Mouse (Mus musculus): ENCODE measurements at regions not wholly inside any gene's neighbourhood (a gene's known extent, or its start where the extent isn't known, plus 50 kb on each side); places are given as distances from the start of the nearest gene placed in this dataset.

DNA sequence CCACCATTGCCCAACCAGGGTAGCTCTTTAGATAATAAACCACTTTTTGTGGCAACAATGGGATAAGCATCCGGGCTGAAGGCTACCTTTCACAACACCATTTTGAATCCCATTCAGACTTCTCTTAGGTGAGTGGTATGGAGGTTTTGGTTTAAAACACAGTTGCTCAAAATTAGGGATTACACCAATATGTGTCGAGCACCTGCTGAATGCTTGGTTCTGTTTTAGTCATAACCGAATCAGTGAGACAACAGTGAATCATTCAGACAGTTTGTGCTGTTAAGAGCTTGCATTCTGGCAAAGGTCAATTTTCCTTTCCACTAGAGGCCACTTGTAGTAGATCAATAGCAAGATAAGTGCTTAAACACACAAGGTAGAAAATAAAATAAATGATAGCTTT is 561.2 kb upstream of the Gm9747 start:
- WGBS = 74% methylated on average over 3 of the region's 3 CpGs
- DNase-seq (ENCODE audit: low spot score) = no peak
- no peaks in the 10 kb centered on the region for H3K36me3 ChIP-seq
- no peak overlapping the region for H3K4me3 ChIP-seq
- no peak overlapping the region for H3K27ac ChIP-seq
- no peaks in the 10 kb centered on the region for H3K27me3 ChIP-seq (ENCODE audit: insufficient read depth, poor library complexity, severe bottlenecking)
- H3K4me1 ChIP-seq = no peaks in the 10 kb centered on the region
- H3K9me3 ChIP-seq = no peaks in the 10 kb centered on the region

DNA sequence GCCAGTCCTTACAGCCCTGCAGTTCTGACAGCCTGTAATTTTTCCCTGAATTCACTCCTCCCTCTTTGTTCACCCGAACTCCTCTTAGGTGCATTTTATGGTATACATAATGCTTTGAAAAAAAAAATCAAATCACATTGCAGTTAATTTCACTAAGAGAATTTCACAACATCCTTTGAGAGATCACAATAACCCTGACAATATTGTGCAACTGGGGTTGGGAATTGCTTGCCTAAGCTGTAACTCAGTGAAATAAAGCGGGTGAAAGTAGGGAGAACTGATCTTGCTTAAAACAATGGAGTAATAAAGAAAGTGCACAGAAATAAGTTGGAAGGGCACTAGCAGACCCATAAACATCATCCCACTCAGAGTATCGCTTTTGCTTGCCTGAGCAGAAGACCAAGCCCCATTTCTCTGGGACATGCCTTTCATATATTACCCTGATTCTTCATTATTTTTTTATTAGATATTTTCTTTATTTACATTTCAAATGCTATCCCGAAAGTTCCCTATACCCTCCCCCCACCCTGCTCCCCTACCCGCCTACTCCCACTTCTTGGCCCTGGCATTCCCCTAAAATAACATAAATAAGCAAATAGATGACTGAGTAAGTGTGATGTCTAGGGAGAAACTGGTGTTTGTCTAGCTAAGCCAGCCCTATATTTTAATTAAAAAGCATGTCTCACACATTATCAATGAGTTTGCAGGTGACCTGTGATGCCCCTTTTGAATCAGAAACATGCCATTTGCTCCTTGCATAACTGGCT is 557.2 kb upstream of the Gm9747 start:
- Histone ChIP-seq H3K4me3 (no peak overlapping the region), H3K4me1 (no peaks in the 10 kb centered on the region), H3K36me3 (no peaks in the 10 kb centered on the region), H3K27ac (no peak overlapping the region), H3K9me3 (no peaks in the 10 kb centered on the region), H3K27me3 (ENCODE audit: insufficient read depth, poor library complexity, severe bottlenecking) (no peaks in the 10 kb centered on the region)
- no peak for DNase-seq (ENCODE audit: low spot score)
- 82% methylated on average over 5 of the region's 5 CpGs for WGBS

DNA sequence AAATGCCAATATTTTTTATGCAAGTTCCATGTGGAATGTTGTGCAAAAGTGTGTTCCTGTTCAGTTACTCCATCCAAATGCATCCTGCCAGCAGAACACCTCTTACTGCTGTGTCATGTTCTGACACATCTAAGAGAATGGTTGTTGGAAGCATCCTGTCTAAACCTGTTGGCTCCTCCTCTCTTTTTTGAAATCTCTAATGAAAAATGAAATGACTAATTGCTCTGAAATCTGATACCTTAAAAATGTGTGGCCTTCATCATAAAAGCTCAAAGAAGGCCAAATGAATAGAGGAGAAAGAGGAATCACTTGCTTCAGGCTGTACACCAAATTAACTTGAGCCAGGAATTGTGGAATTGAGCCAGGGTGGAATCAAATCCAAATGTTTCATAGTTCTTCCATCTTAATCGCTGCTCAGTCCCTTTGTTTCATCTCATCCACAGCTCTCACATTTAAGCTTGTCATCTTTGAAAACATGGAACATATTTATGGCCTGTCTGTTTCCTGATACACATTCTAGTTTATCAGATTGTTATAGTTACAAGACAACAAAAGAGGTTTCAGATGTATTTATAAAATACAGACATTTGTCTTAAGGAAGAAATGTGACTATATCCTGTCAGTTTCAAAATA is 555.0 kb upstream of the Gm9747 start:
- 80% methylated on average over 1 of the region's 1 CpGs for WGBS
- H3K27ac ChIP-seq = no peak overlapping the region
- no peak overlapping the region for H3K4me3 ChIP-seq
- H3K27me3 ChIP-seq (ENCODE audit: insufficient read depth, poor library complexity, severe bottlenecking) = no peaks in the 10 kb centered on the region
- no peak for DNase-seq (ENCODE audit: low spot score)
- no peaks in the 10 kb centered on the region for H3K9me3 ChIP-seq
- no peaks in the 10 kb centered on the region for H3K4me1 ChIP-seq
- no peaks in the 10 kb centered on the region for H3K36me3 ChIP-seq

DNA sequence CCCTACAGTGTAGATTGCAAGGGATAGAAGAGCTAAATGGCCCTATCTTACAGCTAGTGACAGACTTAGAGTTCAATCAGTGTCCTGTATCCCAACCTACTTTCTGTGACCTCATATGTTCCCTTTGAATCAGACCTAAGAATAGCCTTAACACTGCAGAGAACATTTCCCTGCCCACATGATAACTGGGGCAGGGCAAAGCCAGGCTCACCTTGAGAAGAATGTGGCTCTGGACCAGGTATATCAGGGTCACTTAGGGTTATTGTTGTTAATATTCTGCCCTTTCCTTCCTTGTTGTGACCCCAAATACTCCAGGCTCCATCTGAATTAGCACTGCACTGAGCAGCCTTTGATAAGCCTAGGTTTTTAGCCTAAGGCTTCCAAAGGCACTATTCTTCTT is 536.8 kb upstream of the Gm9747 start:
- Histone ChIP-seq H3K4me3 (no peak overlapping the region), H3K27me3 (ENCODE audit: insufficient read depth, poor library complexity, severe bottlenecking) (no peaks in the 10 kb centered on the region), H3K36me3 (no peaks in the 10 kb centered on the region), H3K9me3 (no peaks in the 10 kb centered on the region), H3K27ac (no peak overlapping the region), H3K4me1 (no peaks in the 10 kb centered on the region)
- no peak for DNase-seq (ENCODE audit: low spot score)

DNA sequence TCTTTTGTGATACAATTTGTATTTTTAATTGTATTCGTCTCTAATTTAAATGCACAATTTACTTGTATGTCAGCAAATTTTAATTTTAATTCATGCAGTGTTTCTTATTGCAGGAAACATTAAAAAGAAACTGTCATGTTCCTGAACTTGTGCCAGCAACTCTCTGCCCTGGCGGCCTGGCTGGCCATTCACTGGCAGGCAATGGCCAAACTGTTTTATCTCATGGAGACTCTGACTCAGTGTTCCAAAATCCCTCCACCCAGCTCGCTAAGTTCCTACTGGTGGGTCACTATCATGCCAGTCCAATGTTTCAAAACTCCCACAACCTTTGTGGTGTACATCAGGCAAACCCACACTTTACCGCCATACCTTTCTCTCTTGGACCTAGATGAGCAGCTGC is 523.7 kb upstream of the Gm9747 start:
- WGBS = 82% methylated on average over 4 of the region's 4 CpGs
- Histone ChIP-seq H3K4me3 (no peak overlapping the region), H3K36me3 (no peaks in the 10 kb centered on the region), H3K27me3 (ENCODE audit: insufficient read depth, poor library complexity, severe bottlenecking) (no peaks in the 10 kb centered on the region), H3K4me1 (no peaks in the 10 kb centered on the region), H3K9me3 (no peaks in the 10 kb centered on the region), H3K27ac (no peak overlapping the region)
- DNase-seq (ENCODE audit: low spot score) = no peak

DNA sequence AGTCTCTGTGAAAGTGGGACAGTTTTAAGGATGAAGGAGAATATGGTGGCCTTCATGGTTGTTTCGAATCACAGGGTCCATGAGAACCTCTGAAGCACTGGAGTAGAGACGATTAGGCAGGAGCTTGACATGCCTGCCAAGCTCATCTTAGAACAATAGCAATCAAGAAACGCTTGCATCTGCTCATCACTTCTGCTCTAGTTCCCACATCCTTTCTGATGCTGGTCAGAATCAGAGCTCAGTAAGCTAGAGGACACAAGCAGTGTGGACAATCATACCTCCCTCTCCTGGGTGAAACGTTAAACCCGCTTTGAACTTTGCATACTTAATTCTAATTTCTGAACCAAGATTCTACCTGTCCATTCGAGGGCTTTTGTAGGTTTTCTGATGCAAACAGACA is 515.8 kb upstream of the Gm9747 start:
- Histone ChIP-seq H3K4me3 (no peak overlapping the region), H3K36me3 (no peaks in the 10 kb centered on the region), H3K27me3 (ENCODE audit: insufficient read depth, poor library complexity, severe bottlenecking) (no peaks in the 10 kb centered on the region), H3K4me1 (peaks cover 5% of the 10 kb centered on the region), H3K27ac (no peak overlapping the region), H3K9me3 (no peaks in the 10 kb centered on the region)
- WGBS = 82% methylated on average over 6 of the region's 6 CpGs
- DNase-seq (ENCODE audit: low spot score) = no peak

DNA sequence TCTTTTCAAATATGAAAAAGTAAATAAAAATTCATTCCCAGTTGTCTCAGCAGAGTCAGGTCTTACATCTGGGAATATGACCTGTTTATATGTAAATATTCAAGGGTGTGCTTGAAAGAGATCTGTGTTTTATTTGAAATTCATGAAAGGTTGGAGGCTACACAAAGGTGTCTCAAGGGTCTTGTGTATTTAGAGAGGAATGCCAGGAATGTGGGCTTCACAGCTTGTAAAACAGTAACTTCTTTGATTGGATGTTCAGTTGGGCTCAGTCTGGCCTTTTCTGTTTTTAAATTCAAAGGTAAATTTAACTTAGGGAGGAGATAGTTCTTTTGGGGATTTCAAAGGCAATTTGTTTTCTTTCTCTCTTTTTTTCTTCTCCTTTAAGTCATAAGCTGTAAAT is 514.7 kb upstream of the Gm9747 start:
- no peak overlapping the region for H3K4me3 ChIP-seq
- H3K27ac ChIP-seq = no peak overlapping the region
- no peak for DNase-seq (ENCODE audit: low spot score)
- H3K27me3 ChIP-seq (ENCODE audit: insufficient read depth, poor library complexity, severe bottlenecking) = no peaks in the 10 kb centered on the region
- H3K36me3 ChIP-seq = no peaks in the 10 kb centered on the region
- peaks cover 5% of the 10 kb centered on the region for H3K4me1 ChIP-seq
- H3K9me3 ChIP-seq = no peaks in the 10 kb centered on the region

DNA sequence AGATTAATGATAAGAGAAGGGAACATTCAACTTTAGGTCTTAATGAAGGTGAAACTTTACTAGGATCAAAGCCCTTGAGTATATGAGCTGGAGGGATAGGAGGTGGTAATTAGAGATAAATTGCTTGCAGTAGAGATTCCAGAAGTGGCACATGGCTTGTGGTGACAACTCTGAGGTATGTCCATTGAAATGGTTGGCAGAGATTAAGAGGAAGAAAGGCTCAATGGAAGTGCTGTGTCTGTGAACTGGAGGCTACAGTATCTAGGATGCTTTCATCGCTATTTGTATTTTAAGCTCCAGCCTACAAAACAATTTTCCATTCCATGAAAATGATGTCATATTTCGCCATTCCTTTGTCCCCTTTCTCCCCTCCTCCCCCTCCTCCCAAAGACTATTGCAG is 508.1 kb upstream of the Gm9747 start:
- H3K36me3 ChIP-seq = no peaks in the 10 kb centered on the region
- H3K9me3 ChIP-seq = no peaks in the 10 kb centered on the region
- H3K27me3 ChIP-seq (ENCODE audit: insufficient read depth, poor library complexity, severe bottlenecking) = no peaks in the 10 kb centered on the region
- no peak for DNase-seq (ENCODE audit: low spot score)
- WGBS = 50% methylated on average over 2 of the region's 2 CpGs
- H3K27ac ChIP-seq = no peak overlapping the region
- H3K4me1 ChIP-seq = no peaks in the 10 kb centered on the region
- no peak overlapping the region for H3K4me3 ChIP-seq

DNA sequence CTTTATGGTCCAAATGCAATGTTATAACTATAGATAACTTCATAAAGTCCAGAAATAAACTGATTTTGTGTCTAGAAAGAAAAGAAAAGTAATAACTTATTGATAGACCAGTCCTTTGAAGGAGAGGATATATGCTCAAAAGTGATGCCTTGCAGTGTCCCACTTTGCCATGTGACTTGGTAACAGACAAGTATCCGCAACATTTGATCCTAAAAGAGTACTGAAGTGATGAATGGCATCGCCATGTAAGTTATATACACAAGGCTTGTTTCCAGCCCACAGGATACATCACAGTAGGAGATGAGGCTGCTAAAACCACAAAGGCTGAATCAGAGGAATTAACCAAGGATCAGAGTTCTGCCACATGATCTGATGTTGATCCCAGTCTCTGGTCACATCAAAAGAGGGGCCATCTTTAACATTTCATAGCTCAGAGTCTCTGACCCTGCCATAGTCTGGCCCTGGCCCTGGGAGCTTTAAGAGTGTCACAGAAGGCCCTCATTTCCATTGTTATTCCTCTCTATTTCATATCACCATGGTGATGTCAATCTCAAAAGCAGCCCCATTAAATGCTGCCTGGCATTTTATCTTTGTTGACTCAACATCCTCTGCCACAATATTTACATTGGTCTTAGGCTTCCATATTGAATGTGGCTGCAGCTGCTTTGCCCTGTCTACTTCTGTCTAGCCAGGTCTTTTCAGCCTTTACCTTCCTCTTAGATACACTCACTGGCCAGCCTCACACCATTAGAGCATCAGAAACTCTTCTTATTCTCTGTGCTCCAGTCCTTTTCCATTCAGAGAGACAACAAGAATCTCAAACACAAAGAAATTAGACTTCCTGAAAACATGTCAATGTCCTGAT is 506.4 kb upstream of the Gm9747 start:
- no peaks in the 10 kb centered on the region for H3K27me3 ChIP-seq (ENCODE audit: insufficient read depth, poor library complexity, severe bottlenecking)
- no peak overlapping the region for H3K27ac ChIP-seq
- WGBS = 91% methylated on average over 2 of the region's 2 CpGs
- no peak for DNase-seq (ENCODE audit: low spot score)
- H3K36me3 ChIP-seq = no peaks in the 10 kb centered on the region
- H3K4me3 ChIP-seq = no peak overlapping the region
- no peaks in the 10 kb centered on the region for H3K4me1 ChIP-seq
- no peaks in the 10 kb centered on the region for H3K9me3 ChIP-seq

DNA sequence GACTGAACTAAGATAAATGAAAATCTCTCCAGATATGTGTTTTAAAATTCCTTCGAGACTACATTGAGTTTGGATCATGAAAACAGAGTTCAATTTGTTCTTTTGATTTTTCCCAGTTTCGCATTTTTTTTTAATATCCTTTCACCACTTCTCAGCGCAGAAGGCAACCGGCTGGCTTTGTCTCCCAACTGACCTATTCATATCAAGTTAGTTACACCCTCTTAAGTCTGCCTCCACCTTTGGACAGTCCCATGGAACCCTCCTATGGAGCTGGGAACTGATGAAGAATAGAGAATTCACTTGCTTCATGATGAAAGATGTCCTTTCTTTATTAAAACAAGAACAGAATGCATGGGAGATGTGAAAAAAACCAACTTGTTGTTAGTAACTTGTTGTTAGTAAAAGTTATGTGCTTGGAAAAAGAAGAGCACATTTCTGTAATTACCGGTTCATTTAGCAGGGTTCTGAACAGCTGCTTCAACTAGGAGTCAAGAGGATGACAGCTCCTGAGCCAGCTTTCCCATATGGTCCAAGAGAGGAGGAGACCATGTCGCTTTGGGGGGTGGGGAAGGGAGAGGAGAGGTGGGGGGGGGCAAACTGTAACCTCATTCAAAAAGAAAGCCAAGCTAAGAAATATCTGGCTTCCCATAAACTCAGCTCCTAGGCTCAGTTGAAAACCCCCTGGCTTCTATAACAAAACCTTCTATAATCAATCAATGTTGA is 495.6 kb upstream of the Gm9747 start:
- H3K36me3 ChIP-seq = no peaks in the 10 kb centered on the region
- H3K27ac ChIP-seq = no peak overlapping the region
- DNase-seq (ENCODE audit: low spot score) = no peak
- no peaks in the 10 kb centered on the region for H3K9me3 ChIP-seq
- no peaks in the 10 kb centered on the region for H3K4me1 ChIP-seq
- H3K4me3 ChIP-seq = no peak overlapping the region
- WGBS = 77% methylated on average over 6 of the region's 6 CpGs
- H3K27me3 ChIP-seq (ENCODE audit: insufficient read depth, poor library complexity, severe bottlenecking) = no peaks in the 10 kb centered on the region

DNA sequence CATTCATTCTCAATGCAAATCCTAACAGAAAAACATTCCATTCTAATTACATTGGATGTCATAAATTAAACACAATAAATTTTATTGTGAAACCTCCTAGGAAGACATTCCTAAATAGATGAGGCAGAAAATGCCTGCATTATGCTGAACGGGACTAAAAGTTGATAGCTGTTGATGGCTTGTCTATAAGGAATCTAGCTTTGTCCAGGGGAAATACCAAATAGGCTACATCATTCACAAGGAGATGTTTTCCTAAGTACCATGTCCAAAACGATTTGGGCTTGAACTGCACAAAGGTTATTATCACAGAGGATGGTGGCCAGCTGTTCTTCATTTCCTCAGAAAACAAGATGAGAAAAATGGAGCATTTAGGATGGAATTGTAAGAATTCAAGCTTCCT is 494.5 kb upstream of the Gm9747 start:
- DNase-seq (ENCODE audit: low spot score) = no peak
- Histone ChIP-seq H3K36me3 (no peaks in the 10 kb centered on the region), H3K27me3 (ENCODE audit: insufficient read depth, poor library complexity, severe bottlenecking) (no peaks in the 10 kb centered on the region), H3K9me3 (no peaks in the 10 kb centered on the region), H3K4me1 (no peaks in the 10 kb centered on the region), H3K27ac (no peak overlapping the region), H3K4me3 (no peak overlapping the region)
- 37% methylated on average over 2 of the region's 2 CpGs for WGBS

DNA sequence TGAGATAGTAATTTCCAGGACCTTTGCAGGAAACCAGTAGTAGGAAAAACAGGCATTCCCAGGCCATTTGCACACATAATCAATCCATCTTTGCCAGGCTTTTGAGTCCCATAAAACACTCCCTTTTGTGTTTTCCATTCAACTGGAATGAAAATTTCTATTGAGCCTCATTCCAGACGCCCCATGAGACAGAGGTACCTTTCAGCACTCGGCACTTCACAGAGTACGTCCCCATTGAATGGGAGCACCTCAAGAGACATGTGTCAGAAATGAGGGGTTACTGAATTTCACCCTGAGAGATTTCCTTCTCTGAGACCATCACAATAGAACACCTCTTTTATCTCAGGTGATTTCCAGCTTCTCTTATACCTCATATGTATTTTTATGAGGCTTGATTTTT is 493.5 kb upstream of the Gm9747 start:
- H3K4me1 ChIP-seq = peaks cover 4% of the 10 kb centered on the region
- no peak for DNase-seq (ENCODE audit: low spot score)
- H3K27me3 ChIP-seq (ENCODE audit: insufficient read depth, poor library complexity, severe bottlenecking) = no peaks in the 10 kb centered on the region
- H3K4me3 ChIP-seq = no peak overlapping the region
- no peaks in the 10 kb centered on the region for H3K9me3 ChIP-seq
- no peak overlapping the region for H3K27ac ChIP-seq
- WGBS = 70% methylated on average over 3 of the region's 3 CpGs
- H3K36me3 ChIP-seq = no peaks in the 10 kb centered on the region

DNA sequence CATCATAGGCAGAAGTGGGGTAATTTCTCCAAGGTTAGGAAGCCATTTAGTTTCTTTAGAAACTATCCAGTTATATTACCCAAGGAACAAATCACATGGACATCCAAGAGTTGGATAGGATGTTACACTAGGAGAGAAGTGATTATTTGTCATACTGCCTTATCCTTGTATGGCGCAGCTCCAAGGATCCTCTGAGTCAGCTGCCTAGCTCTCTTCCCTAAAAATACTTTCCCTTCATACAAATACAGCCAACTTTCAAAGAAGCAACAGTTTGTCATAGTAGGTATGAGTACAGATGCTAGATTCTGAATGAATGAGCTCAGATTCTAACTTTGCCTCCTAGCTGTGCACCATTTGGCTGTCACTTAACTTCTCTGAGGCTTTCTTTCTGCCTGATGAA is 492.9 kb upstream of the Gm9747 start:
- Histone ChIP-seq H3K27ac (no peak overlapping the region), H3K9me3 (no peaks in the 10 kb centered on the region), H3K36me3 (no peaks in the 10 kb centered on the region), H3K27me3 (ENCODE audit: insufficient read depth, poor library complexity, severe bottlenecking) (no peaks in the 10 kb centered on the region), H3K4me3 (no peak overlapping the region), H3K4me1 (peaks cover 10% of the 10 kb centered on the region)
- 83% methylated on average over 1 of the region's 1 CpGs for WGBS
- DNase-seq (ENCODE audit: low spot score) = no peak

All from heart, embryonic 10.5 days (tissue).